Mouse (Mus musculus) CH12.LX (cell line): ENCODE results near the gene Slc38a8. TPM values are rescaled to one million over a fixed set of nuclear protein-coding genes. Genes with fewer than 3 reads are reported as not detected.

ENCODE experiments used
- DNase-seq: peaks from one replicate; pipeline ENCODE4 v3.0.0-alpha.2; 2013; ENCODE audit errors: extremely low read depth
- H3K27ac ChIP-seq: 2 replicates; pipeline ENCODE4 v1.5.1; 2012; ENCODE audit warnings: low read depth, mild to moderate bottlenecking, control low read depth, moderate library complexity; ENCODE audit not compliant: insufficient read depth
- H3K27me3 ChIP-seq: replicated peaks from 2 replicates; pipeline ENCODE3; 2012; ENCODE audit warnings: inconsistent platforms
- H3K36me3 ChIP-seq, 2 experiments: replicated peaks in 1 of 2; 2 replicates each; pipeline versions ENCODE3 to v1.6.1; 2012; ENCODE audit warnings: inconsistent platforms in 1 of 2, low read length in 1 of 2, mild to moderate bottlenecking in 1 of 2, mixed read lengths in 1 of 2, moderate library complexity in 1 of 2; ENCODE audit not compliant: control insufficient read depth in 1 of 2, insufficient read depth in 1 of 2
- H3K4me1 ChIP-seq, 2 experiments: 2 replicates each; pipeline ENCODE4 v1.6.1; 2012; ENCODE audit warnings: inconsistent platforms in 1 of 2, moderate library complexity in 1 of 2; ENCODE audit not compliant: insufficient read depth in 2 of 2, control insufficient read depth in 1 of 2
- H3K4me2 ChIP-seq: 2 replicates; pipeline ENCODE4 v1.6.1; 2012; ENCODE audit warnings: low read depth, mild to moderate bottlenecking, control low read depth; ENCODE audit not compliant: poor library complexity, insufficient read depth, severe bottlenecking
- H3K4me3 ChIP-seq, 3 experiments: fragments of 150-350 bp in 1 of 3; sonication (generic) in 1 of 3; replicated peaks in 1 of 3; 2 replicates each; pipeline versions ENCODE3 to v1.5.1; 2011 to 2012; ENCODE audit warnings: low read depth in 2 of 3, low read length in 2 of 3, mild to moderate bottlenecking in 2 of 3, moderate library complexity in 2 of 3, control low read depth in 1 of 3, improper control_type of control experiment in 1 of 3, inconsistent platforms in 1 of 3, mixed read lengths in 1 of 3; ENCODE audit not compliant: poor library complexity in 1 of 3
- H3K79me2 ChIP-seq: replicated peaks from 2 replicates; pipeline ENCODE4 v1.6.1; 2012; ENCODE audit warnings: mild to moderate bottlenecking, moderate library complexity; ENCODE audit not compliant: control insufficient read depth, poor library complexity, insufficient read depth, severe bottlenecking; ENCODE audit errors: extremely low read depth
- H3K9ac ChIP-seq: 2 replicates; pipeline ENCODE4 v1.6.1; 2012; ENCODE audit warnings: low read depth, mild to moderate bottlenecking, control low read depth, moderate library complexity; ENCODE audit not compliant: insufficient read depth
- H3K9me3 ChIP-seq: replicated peaks from 2 replicates; pipeline ENCODE3; 2012; ENCODE audit warnings: low read length, inconsistent platforms, mixed read lengths
- BHLHE40 ChIP-seq: IDR thresholded peaks from 2 replicates; pipeline ENCODE4 v1.6.1; 2011; ENCODE audit warnings: mild to moderate bottlenecking, low read depth, low read length, improper control_type of control experiment
- E2F4 ChIP-seq: IDR thresholded peaks from 2 replicates; pipeline ENCODE4 v1.6.1; 2011; ENCODE audit warnings: low read depth, low read length, improper control_type of control experiment; ENCODE audit not compliant: insufficient replicate concordance
- HCFC1 ChIP-seq: IDR thresholded peaks from 2 replicates; pipeline ENCODE4 v1.6.1; 2012; ENCODE audit warnings: low read depth, mild to moderate bottlenecking, inconsistent platforms, low read length, improper control_type of control experiment
- IRF4 ChIP-seq: IDR thresholded peaks from 2 replicates; pipeline ENCODE4 v1.6.1; 2014; ENCODE audit warnings: low read depth, mild to moderate bottlenecking, inconsistent platforms, low read length, improper control_type of control experiment
- JUN ChIP-seq: IDR thresholded peaks from 2 replicates; pipeline ENCODE4 v1.6.1; 2011; ENCODE audit warnings: low read depth, mild to moderate bottlenecking, low read length, improper control_type of control experiment, moderate library complexity; ENCODE audit not compliant: insufficient read depth
- KAT2A ChIP-seq: IDR thresholded peaks from 2 replicates; pipeline ENCODE4 v1.6.1; 2012; ENCODE audit warnings: low read length, improper control_type of control experiment, inconsistent platforms; ENCODE audit not compliant: insufficient replicate concordance
- MAZ ChIP-seq: IDR thresholded peaks from 2 replicates; pipeline ENCODE4 v1.6.1; 2012; ENCODE audit warnings: low read depth, mild to moderate bottlenecking, inconsistent platforms, low read length, improper control_type of control experiment, moderate library complexity
- MYC ChIP-seq: IDR thresholded peaks from 2 replicates; pipeline ENCODE4 v1.6.1; 2011; ENCODE audit warnings: low read depth, mild to moderate bottlenecking, improper control_type of control experiment, low read length
- NELFE ChIP-seq: IDR thresholded peaks from 2 replicates; pipeline ENCODE4 v1.6.1; 2011; ENCODE audit warnings: low read depth, low read length, improper control_type of control experiment
- POLR2A ChIP-seq: IDR thresholded peaks from 2 replicates; pipeline ENCODE4 v1.6.1; 2011; ENCODE audit warnings: low read depth, mild to moderate bottlenecking, improper control_type of control experiment, low read length
- POLR2AphosphoS2 ChIP-seq: IDR thresholded peaks from 2 replicates; pipeline ENCODE4 v1.6.1; 2011; ENCODE audit warnings: low read depth, low read length, improper control_type of control experiment
- RAD21 ChIP-seq: IDR thresholded peaks from 2 replicates; pipeline ENCODE4 v1.6.1; 2011; ENCODE audit warnings: low read depth, mild to moderate bottlenecking, low read length, improper control_type of control experiment, moderate library complexity
- RCOR1 ChIP-seq: conservative IDR thresholded peaks from 2 replicates; pipeline ENCODE4 v1.6.1; 2012; ENCODE audit warnings: low read depth, mild to moderate bottlenecking, inconsistent platforms, low read length, improper control_type of control experiment
- SIN3A ChIP-seq: IDR thresholded peaks from 2 replicates; pipeline ENCODE4 v1.6.1; 2012; ENCODE audit warnings: low read length, improper control_type of control experiment, inconsistent platforms
- SMC3 ChIP-seq: IDR thresholded peaks from 2 replicates; pipeline ENCODE4 v1.6.1; 2011; ENCODE audit warnings: low read depth, low read length, improper control_type of control experiment
- ZC3H11A ChIP-seq: IDR thresholded peaks from 2 replicates; pipeline ENCODE4 v1.6.1; 2012; ENCODE audit warnings: low read depth, mild to moderate bottlenecking, inconsistent platforms, low read length, improper control_type of control experiment
- dilution Hi-C: fragments of 300-500 bp; cut with MboI; formaldehyde crosslinking; loops from 2 replicates; pipeline ENCODE4 v1.14.3; 2020; ENCODE audit warnings: low sequenced_read_pairs; ENCODE audit not compliant: extremely low pct_unique_long_range_greater_than_20kb, extremely low pct_ligation_motif_present
- in situ Hi-C: fragments of 300-500 bp; cut with MboI; formaldehyde crosslinking; loops from 3 replicates; pipeline ENCODE4 v1.14.3; 2019; ENCODE audit warnings: low sequenced_read_pairs, low pct_ligation_motif_present, low pct_unique_long_range_greater_than_20kb, mixed read lengths
- polyA plus RNA-seq: library from polyadenylated mRNA; unstranded; fragments of >175 nt; gene quantifications from 2 replicates; pipeline ENCODE4 v1.2.1, GENCODE M21; 2012; ENCODE audit warnings: low read depth; ENCODE audit not compliant: insufficient read length
- total RNA-seq, 2 experiments: library from RNA; depleted of rRNA; stranded (reverse); fragments of 300-350 nt in 1 of 2; fragments of >200 nt in 1 of 2; gene quantifications; 2 replicates each; pipeline ENCODE4 v1.2.3; 2012 to 2014

The Slc38a8 gene
- total and polyA plus RNA-seq, 3 experiments, result 0.08 TPM; not detected in 1

DNA sequence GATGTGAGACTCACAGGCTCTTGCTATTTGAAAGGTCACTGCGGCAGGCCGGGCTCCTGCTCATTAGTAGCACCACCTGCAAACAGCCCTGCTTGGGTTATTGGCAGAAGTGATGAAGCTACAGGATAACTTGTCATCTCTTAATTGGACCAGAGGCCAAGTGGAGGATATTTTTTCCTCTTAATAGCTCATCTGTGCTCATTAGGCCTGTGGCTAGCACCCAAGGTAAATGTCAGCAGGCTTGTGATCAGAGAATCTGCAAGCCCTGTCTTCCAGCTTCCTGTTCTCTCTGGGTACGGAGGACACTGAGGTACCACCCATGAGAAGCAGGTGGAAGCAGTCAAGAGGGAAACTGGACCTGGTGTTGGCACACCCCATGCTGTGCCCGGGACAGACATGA, 50.4 kb downstream of the Slc38a8 start:
- H3K9ac ChIP-seq, result no peak overlapping the region
- DNase-seq, result no peak
- no peak overlapping the region for H3K27ac ChIP-seq
- no peak overlapping the region for H3K4me3 ChIP-seq
- no peaks in the 10 kb centered on the region for H3K9me3 ChIP-seq
- peaks cover 2% of the 10 kb centered on the region for H3K27me3 ChIP-seq
- dilution Hi-C loops, result no loop called here
- peaks cover 0 to 15% of the 10 kb centered on the region in 2 experiments; a peak in 2 of 4 replicates for H3K4me1 ChIP-seq
- H3K4me2 ChIP-seq, result no peak overlapping the region
- TF ChIP-seq KAT2A, result no peak
- no peak for TF ChIP-seq RAD21
- TF ChIP-seq MAZ, result no peak
- TF ChIP-seq MYC, result no peak
- no peak for TF ChIP-seq SMC3
- no peak for TF ChIP-seq SIN3A
- in situ Hi-C loops, result loop anchor here (5.0 kb wide), 1 partner anchor 41 kb away; no protein-coding TSS in a partner anchor
- peaks cover 0 to 1% of the 10 kb centered on the region in 2 experiments for H3K36me3 ChIP-seq
- H3K79me2 ChIP-seq, result no peaks in the 10 kb centered on the region

GRCm38 (mm10) chr8:119449627-119450026, 51.9 kb downstream of the Slc38a8 start:
- Histone ChIP-seq H3K36me3 (peaks cover 7 to 16% of the 10 kb centered on the region in 2 experiments), H3K4me3 (no peak overlapping the region), H3K4me1 (peaks cover 0 to 12% of the 10 kb centered on the region in 2 experiments; a peak in 2 of 4 replicates), H3K9me3 (no peaks in the 10 kb centered on the region), H3K27me3 (peaks cover 2% of the 10 kb centered on the region), H3K27ac (no peak overlapping the region), H3K9ac (no peak overlapping the region), H3K4me2 (no peak overlapping the region), H3K79me2 (no peaks in the 10 kb centered on the region)
- in situ Hi-C loops (loop anchor here (5.0 kb wide), 2 partner anchors 37 to 43 kb away; no protein-coding TSS in a partner anchor), dilution Hi-C loops (no loop called here)
- TF ChIP-seq E2F4 (no peak), BHLHE40 (no peak), POLR2A (no peak)
- no peak for DNase-seq

GRCm38 (mm10) chr8:119447781-119448170, 53.7 kb downstream of the Slc38a8 start:
- H3K9ac ChIP-seq, result no peak overlapping the region
- DNase-seq, result no peak
- no peaks in the 10 kb centered on the region for H3K9me3 ChIP-seq
- peaks cover 0 to 12% of the 10 kb centered on the region in 2 experiments; a peak in 2 of 4 replicates for H3K4me1 ChIP-seq
- TF ChIP-seq MYC (no peak), BHLHE40 (no peak), POLR2A (no peak), RCOR1 (no peak), POLR2AphosphoS2 (no peak), ZC3H11A (no peak), HCFC1 (no peak), NELFE (no peak), SMC3 (no peak), JUN (no peak), RAD21 (no peak), IRF4 (no peak)
- dilution Hi-C loops (no loop called here), in situ Hi-C loops (loop anchor here (5.0 kb wide), 1 partner anchor 35 kb away; no protein-coding TSS in a partner anchor)
- H3K36me3 ChIP-seq, result peaks cover 12 to 32% of the 10 kb centered on the region in 2 experiments
- no peak overlapping the region for H3K4me3 ChIP-seq
- H3K27ac ChIP-seq, result no peak overlapping the region
- H3K4me2 ChIP-seq, result no peak overlapping the region
- H3K79me2 ChIP-seq, result no peaks in the 10 kb centered on the region
- H3K27me3 ChIP-seq, result peaks cover 1% of the 10 kb centered on the region
